Mouse (Mus musculus): ENCODE measurements at regions not wholly inside any gene's neighbourhood (a gene's known extent, or its start where the extent isn't known, plus 50 kb on each side); places are given as distances from the start of the nearest gene placed in this dataset.

DNA sequence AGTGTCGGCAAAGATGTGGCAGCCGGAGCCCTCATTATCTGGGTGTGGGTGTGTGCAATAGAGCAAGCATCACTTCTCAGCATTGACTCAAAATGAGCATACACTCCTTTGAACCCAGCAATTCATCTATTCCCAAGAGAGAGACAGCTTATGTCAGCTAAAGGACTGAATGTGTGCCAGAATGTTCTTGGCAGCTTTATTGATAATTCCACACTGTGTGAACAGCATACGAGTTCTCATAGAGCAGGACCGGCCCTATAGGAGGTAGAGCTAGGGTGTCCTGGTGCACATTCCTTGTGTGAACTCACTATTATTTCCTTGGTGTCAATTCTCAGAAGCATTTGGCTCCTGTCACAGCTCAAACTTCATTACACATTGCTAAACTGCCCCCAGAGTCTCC is 131.3 kb downstream of the Zfp36l2 start:
- TF ChIP-seq CTCF (IDR thresholded peaks at IDR 0.05; ENCODE audit: borderline replicate concordance, insufficient read depth, low read length) = no peak
- TF ChIP-seq POLR2A (IDR thresholded peaks at IDR 0.05; ENCODE audit: low read depth, low read length) = no peak

Measured in embryonic fibroblast, embryonic 13.5 days (primary cell).